Mouse (Mus musculus): ENCODE data around the gene Tecpr2.

The Tecpr2 gene

DNA sequence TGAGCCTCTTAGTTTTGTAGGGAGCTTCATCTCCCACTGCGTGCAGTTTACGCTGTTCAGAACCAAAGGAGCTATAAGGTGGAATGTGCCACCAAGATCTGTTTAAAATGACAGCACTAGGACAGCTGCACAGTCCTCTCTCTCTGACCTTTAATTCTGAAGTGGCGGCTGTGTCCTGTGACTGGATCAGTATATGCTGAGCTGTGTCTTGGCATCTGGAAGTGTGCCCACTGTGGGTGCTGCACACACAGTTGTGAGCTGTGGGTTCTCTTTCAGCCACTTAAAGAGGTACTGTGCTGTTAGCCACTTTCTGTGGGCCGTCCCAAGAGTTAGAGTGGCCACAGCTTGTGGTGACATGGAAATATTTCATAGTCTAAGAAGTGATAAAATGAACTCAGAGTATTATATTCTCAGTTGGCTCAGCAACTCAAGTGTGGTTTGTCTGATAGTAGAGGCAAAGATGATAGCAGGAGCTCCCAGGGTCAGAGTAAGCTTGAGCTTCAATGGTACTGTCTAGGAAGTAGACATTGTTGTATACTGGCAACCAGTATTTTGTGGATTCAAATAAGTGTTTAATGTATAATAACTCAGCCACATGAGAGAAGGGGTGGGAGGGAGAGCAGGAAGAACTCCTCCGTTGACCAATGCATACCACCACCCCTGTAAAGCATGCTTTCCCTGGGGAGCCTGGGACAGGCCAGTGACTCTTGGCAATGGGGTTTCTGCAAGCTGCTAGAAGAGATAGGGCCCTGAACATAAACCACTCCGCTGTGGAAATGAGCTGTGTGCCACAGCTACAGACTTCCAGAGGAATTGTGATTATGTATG, 59.2 kb downstream of the Tecpr2 start:
- DNase-seq (ENCODE audit: low spot score): no peak

GRCm38 (mm10) chr12:110948910-110949201, 59.8 kb downstream of the Tecpr2 start:
- no peak for DNase-seq (ENCODE audit: low spot score)

- no peak for DNase-seq (ENCODE audit: low spot score)
These were observed 60.3 kb downstream of the Tecpr2 start for GRCm38 (mm10) chr12:110949410-110949809.

DNA sequence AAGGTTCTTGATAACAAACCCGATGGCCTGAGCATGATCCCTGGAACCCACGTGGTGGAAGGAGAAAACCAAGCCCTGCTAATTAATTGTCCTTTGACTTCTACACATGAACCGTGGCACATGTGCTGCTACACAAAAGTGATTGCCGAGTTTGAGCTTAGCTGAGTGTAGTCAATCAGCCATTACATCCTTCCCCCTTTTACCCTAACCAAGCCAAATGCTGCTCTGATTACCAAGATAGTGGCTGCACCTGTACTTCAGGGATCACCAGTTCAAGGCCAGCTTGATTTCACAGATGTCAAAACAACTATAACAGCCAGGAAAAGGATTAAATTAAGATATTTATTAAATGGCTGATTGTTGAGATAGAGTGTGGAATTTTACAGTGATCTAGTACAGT, 61.1 kb downstream of the Tecpr2 start:
- no peak for DNase-seq (ENCODE audit: low spot score)

- no peak for DNase-seq (ENCODE audit: low spot score)
These were observed 62.2 kb downstream of the Tecpr2 start for GRCm38 (mm10) chr12:110951236-110951635.

- DNase-seq (ENCODE audit: low spot score): no peak
These were observed 63.7 kb downstream of the Tecpr2 start for GRCm38 (mm10) chr12:110952628-110953385.

DNA sequence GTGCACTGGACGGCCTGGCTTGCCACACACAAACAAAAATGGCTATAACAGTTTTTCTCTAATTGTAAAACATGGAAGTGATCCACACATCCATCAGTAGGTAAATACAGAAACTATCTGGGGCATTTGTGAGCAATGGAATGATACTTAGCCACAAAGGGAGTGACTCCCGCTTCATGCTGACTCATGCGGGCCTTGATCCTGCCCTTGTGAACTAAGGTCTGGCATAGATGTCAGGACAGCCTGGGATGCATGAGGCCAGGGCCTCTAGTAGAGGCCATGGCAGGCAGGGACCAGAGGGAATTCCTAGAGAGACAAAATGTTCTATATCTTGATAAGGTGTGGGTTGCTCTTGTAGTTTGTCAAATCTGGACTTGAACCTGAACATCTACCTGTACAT, 64.4 kb downstream of the Tecpr2 start:
- no peak for DNase-seq (ENCODE audit: low spot score)

DNA sequence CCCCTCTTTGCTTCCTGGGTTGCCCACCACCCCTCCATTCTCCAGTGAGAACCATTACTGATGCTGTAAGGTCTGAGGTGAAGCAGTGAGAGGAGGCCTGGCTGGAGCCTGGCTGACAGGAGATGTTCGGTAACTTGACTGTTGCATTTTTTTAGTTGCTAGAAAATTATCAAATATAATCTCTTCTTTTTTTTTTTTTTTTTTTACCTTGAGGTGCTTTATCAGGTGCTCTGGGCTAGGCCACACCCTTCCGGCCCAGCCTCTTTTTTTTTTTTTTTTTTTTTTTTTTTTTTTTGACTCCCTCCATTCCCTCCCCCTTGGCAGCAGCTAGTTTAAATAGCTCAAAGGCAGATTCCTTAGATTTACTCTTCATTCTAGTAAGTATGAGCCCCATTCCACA, 64.8 kb downstream of the Tecpr2 start:
- no peak for DNase-seq (ENCODE audit: low spot score)

- no peak for DNase-seq (ENCODE audit: low spot score)
These were observed 65.4 kb downstream of the Tecpr2 start for GRCm38 (mm10) chr12:110954351-110954991.

- no peak for DNase-seq (ENCODE audit: low spot score)
These were observed 72.9 kb downstream of the Tecpr2 start for GRCm38 (mm10) chr12:110961973-110962372.

DNA sequence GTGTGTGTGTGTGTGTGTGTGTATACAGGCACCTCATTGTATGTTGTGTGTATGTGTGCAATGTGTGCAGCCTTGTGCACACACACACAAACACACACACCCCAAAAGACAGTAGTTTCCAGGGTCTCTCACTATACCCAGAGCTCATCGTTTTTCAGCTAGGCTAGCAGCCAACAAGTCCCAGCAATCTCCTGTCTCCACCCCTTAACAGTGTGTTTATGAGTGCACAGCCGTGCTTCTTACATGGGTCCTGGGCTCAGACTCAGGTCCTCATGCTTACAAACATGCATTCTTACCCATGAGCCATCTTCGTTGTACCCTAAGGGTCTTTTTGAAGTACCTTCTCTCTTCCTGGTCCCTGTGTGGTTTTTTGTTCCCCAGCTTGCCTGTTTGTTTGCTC, 76.4 kb downstream of the Tecpr2 start:
- DNase-seq (ENCODE audit: low spot score): no peak

DNA sequence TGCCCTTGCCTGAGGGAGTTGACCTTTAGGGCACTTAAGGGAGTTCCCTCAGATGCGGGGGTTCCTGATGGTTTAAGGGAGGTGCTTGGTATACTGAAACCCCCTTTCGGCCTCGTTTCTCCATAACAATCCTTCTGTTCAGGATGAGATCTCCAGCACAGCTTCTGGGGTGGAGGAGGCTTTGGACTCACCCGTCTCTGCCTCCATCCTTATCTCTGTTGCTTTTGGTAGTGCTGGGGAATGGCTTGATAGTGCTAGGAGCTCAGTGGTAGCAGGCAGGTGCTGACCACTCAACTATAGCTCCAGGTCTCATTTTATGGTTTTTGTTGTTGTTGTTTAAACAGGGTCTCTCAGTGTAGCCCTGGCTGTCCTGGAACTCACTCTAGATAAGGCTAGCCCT, 77.0 kb downstream of the Tecpr2 start:
- no peak for DNase-seq (ENCODE audit: low spot score)

- no peak for DNase-seq (ENCODE audit: low spot score)
These were observed 78.1 kb downstream of the Tecpr2 start for GRCm38 (mm10) chr12:110967146-110967545.

DNA sequence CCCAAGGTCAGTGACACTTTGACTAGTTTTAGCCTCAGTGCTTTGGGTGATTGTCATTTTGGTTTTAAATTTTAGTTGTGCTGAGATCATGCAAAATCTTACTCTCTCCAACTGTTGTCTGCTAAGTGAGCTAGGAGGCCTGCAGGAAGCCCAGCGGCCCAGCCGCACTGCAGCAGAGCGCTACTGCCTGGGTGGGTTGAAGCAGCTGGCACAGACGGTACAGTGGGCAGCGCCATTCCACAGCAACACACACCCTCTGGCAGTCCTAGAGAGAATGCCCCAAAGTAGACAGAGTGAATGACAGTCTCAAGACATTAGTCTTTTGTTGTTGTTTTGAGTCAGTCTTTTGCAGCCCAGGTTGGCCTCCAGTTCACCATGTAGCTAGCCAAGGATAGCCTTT, 81.3 kb downstream of the Tecpr2 start:
- DNase-seq (ENCODE audit: low spot score): no peak

DNA sequence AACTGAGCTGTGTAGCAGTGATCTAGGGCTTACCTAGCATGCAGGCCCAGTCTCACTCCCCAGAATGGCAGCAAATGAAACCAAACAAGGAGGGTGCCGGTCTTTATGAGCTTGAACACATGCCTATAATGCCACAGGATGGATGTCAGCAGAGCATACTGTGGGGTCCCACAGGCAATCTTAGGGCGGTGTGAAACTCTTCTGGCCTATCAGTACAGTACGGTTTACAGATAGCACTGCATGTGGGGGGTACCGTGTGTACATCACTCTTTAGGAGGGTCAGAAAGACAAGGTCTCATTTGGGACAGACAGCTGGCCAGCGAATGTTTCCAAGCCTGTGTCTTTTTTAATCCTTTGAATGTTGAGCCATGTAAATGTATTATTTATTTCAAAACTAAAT, 82.9 kb downstream of the Tecpr2 start:
- DNase-seq (ENCODE audit: low spot score): no peak

DNA sequence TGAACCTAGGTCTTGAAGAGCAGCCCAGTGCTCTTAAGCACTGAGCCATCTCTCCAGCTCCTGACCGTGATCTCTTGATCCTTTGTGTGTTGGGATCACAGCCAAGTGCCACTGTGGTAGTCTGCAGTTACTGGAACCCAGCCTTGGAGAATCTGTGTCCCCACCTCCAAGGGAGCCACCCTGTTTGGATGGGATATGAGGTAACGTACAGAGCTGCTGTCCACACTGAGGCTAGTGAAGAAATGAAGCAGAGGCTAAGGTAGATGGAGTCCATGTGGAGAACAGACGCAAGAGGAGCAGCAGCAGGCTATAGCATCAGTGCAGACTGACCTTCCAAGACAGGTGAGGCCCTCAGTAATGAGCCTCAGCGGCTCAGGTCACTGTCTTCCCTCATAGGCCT, 84.8 kb downstream of the Tecpr2 start:
- DNase-seq (ENCODE audit: low spot score): no peak

DNA sequence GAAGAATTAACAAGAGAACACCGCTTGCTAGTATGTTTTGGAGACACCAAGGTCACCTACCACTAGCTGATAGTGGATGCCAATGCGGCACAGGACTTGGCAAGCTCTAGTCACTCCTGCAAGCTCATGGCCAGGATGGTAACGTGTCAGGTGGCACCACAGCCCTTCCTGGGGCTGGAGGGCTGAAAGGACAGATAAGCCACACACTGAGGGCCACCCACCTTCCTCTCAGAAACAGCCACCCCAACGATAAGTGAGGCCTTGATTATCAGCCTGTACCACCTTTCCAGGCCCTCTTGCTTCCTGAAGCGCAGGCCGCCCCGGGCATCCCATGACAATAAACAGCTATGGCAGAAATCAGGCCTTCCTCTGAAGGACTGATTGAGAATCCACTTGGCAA, 85.2 kb downstream of the Tecpr2 start:
- no peak for DNase-seq (ENCODE audit: low spot score)

GRCm38 (mm10) chr12:110974726-110975125, 85.7 kb downstream of the Tecpr2 start:
- no peak for DNase-seq (ENCODE audit: low spot score)

DNA sequence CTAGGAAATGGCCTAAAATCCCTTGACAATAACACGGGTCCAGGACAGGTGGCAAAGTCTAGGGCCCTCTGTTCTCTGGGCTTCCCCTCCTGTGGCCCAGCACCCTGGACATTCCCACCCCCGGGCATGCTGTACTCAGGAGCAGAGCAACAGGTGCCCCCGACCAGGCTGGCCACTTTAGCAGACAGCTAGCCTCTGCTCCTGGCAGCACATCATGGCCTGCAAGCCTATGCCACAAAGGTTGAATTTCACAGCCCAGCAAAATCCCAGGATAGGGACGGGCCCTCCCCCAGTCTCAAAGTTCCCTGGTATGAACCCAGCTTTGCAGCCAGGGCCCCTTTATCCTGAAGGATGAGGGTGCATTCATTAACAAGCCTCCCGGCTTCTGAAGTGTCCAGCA, 86.3 kb downstream of the Tecpr2 start:
- no peak for DNase-seq (ENCODE audit: low spot score)

DNA sequence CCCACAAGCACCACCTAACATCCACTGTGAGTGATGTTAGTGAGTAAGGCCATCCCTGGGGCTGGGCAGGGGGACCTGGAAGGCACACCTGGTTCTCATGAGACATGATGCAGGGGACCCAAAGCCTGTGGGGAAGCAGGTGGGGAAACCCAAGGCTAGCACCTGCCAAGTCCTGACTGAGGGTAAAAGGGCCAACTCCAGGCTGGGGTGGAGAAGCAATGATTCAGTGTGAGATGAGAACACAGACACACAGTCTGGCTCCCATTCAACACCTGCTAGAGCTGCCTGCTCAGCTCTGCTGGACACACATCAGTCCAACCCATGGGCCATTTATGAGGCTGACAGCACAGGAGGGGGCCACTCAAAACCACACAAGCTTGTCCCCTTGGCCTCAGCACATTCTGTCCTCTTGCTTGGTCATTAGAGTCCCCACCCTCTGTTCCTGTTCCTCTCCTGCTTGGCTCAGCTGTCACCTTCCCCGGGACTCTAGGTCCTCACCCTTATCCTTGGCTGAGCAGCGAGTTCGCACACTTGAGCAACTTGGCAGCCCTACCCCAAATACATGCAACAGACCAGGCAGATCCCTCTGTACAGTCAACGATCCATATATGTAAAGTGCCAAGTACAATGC, 86.9 kb downstream of the Tecpr2 start:
- DNase-seq (ENCODE audit: low spot score): no peak

DNA sequence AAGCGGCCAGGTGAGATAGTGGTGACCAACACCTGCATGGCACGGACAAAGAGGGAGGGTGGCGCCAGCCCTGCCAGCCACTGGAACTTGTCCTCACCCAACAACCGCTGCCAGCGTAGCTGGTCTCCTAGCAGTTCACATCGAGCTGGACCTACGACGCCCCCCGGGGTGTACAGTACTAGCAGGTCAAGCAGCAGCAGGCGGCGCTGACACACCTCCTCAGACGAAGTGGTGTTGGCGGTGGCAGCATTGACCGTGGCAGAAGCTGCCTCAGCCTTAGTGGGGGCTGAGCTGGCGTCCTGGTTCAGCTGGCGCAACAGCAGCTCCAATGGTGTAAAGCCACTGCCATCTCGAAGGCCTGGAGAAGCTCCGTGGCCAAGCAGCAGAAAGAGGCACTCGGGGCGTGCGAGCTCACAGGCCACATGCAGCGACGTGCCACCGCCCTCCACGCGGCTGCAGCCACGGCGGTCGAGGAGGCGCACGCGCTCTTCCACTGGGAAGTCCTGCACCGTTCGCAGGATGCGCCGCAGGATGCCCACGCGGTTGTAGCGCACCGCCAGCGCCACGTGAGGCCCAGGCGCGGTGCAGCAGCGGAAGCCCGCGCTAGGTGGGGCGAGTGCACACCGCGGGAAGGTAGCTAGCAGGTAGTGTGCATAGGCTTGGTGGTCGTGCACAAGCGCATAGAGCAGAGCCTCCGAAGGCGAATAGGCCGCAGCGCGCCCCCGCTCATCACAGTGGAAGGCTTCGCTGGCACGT, 87.7 kb downstream of the Tecpr2 start:
- DNase-seq (ENCODE audit: low spot score): no peak

GRCm38 (mm10) chr12:110977345-110977733, 88.3 kb downstream of the Tecpr2 start:
- DNase-seq (ENCODE audit: low spot score): no peak
